Mouse (Mus musculus) neutrophil, adult 83 days (primary cell): ENCODE data around the gene Gm8257. TPM values are rescaled to one million over a fixed set of nuclear protein-coding genes. Genes with fewer than 3 reads are reported as not detected.

ENCODE experiments used
- total RNA-seq, 2 experiments: library from RNA; stranded (reverse); gene quantifications; one replicate each; pipeline ENCODE4 v1.2.4; 2023

The Gm8257 gene
- not detected for total RNA-seq

GRCm38 (mm10) chr14:44706356-44706755 lies at the start of gene Gm8257:
Gene Gm8257 (minus strand): TSS chr14:44706456.

DNA sequence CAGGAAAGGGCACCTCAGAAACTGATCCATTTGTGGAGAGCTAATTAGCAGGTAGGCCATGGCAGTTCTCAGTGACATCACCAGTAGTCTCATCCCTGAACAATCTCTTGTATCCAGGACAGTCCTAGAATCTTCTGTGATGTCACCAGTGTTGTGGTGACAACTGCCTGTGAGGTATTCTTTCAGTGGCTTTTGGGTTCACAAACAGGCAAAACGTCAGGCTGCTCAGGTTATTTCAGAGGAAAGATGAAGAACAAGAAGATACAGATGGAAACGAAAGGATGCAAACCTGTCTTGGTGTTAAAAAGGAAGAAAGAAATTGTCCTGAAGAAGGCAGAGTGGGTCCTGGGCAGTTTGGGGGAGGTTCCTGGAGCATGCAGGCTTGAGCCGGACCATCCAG lies 44.0 kb upstream of the Gm8257 start, which contains the start of gene Gm8267:
Gm8267 (minus strand) TSS at position 101 of the 400 bp plus-strand sequence.

DNA sequence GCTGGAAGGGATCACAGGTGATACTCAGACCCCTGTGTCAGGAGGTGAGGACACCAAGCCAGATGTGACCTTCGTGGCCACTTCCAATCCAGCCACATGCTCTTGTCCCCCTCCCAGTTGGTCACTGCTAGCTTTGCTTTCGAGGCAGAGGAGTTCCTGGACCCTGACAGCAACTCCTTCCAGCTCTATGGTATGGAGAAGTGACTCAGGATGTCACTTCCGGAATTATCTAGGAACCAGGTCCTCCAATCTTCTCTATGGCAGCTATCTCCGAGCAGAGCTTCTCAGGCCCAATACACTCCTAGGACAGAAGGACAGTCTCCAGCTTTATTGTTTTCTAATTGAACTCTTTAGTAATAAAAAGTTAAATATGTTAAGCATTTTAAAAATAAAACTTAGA lies 78.5 kb downstream of the Gm8257 start, which contains the start of gene Gm5624:
Gm5624 (minus strand) TSS at position 202 of the 400 bp plus-strand sequence.

Other genes with a start within 250 kb of the Gm8257 start
- gene BC061237, start 214.0 kb downstream of the Gm8257 start, total RNA-seq: not detected
- not detected for gene Gm17093, start 188.2 kb downstream of the Gm8257 start, total RNA-seq
- not detected for gene Gm8247, start 123.3 kb downstream of the Gm8257 start, total RNA-seq
- gene Gm5624, start 78.5 kb downstream of the Gm8257 start, total RNA-seq: not detected
- not detected for gene Gm8267, start 43.9 kb upstream of the Gm8257 start, total RNA-seq
- under 1 TPM; 0.53 to 0.68 TPM for gene Ptgdr, start 152.9 kb upstream of the Gm8257 start, total RNA-seq